Mouse (Mus musculus) midbrain, embryonic 13.5 days (tissue): ENCODE data around the gene Sgip1. TPM values are rescaled to one million over a fixed set of nuclear protein-coding genes. Genes with fewer than 3 reads are reported as not detected.

Experiments used
- ATAC-seq: fragments of 200-750 bp; cut with Nextera tagmentation; 2 replicates; pipeline ENCODE4 v1.8.0; 2017; ENCODE audit warnings: mild to moderate bottlenecking, moderate TSS enrichment, moderate library complexity
- H3K27ac ChIP-seq: fragments of 300-500 bp; sonication (generic); 2 replicates; pipeline ENCODE4 v1.5.1; 2015; ENCODE audit warnings: inconsistent platforms, mild to moderate bottlenecking, moderate library complexity
- H3K27me3 ChIP-seq: fragments of 300-500 bp; sonication (generic); 2 replicates; pipeline ENCODE4 v1.6.1; 2015; ENCODE audit warnings: mild to moderate bottlenecking, inconsistent platforms
- H3K36me3 ChIP-seq: fragments of 300-500 bp; sonication (generic); 2 replicates; pipeline ENCODE4 v1.6.1; 2015; ENCODE audit warnings: mild to moderate bottlenecking, inconsistent platforms
- H3K4me1 ChIP-seq: fragments of 300-500 bp; sonication (generic); replicated peaks from 2 replicates; pipeline ENCODE4 v1.6.1; 2015; ENCODE audit warnings: inconsistent platforms
- H3K4me2 ChIP-seq: fragments of 300-500 bp; sonication (generic); replicated peaks from 2 replicates; pipeline ENCODE4 v1.6.1; 2015; ENCODE audit warnings: moderate library complexity, mild to moderate bottlenecking, inconsistent platforms
- H3K4me3 ChIP-seq: fragments of 300-500 bp; sonication (generic); replicated peaks from 2 replicates; pipeline ENCODE4 v1.5.1; 2015; ENCODE audit warnings: mild to moderate bottlenecking, inconsistent platforms
- H3K9ac ChIP-seq: fragments of 300-500 bp; sonication (generic); replicated peaks from 2 replicates; pipeline ENCODE4 v1.6.1; 2015; ENCODE audit warnings: mild to moderate bottlenecking, inconsistent platforms
- H3K9me3 ChIP-seq: fragments of 300-500 bp; sonication (generic); 2 replicates; pipeline ENCODE4 v1.6.1; 2016; ENCODE audit warnings: mild to moderate bottlenecking, inconsistent platforms
- WGBS: fragments of 180-500 bp; shearing (Covaris S2); methylation state at CpG from one replicate; pipeline ENCODE4 v1.1.7; 2015; 5-methylcytosine and 5-hydroxymethylcytosine counted together
- polyA plus RNA-seq: library from polyadenylated mRNA; unstranded; fragments of >200 nt; fragmentation: Nextera tagmentation; extraction: Ambion mirVana; gene quantifications from 2 replicates; pipeline ENCODE4 v1.2.1, GENCODE M21; 2015

Gene Sgip1
- polyA plus RNA-seq, 1 experiment from 2014 or later: 61.8 TPM

- ATAC-seq: no peak
- H3K27me3 ChIP-seq: no peaks in the 10 kb centered on the region
- WGBS: 82% methylated on average over 7 of the region's 7 CpGs
Observed at GRCm38 (mm10) chr4:102783063-102783748, 42.1 kb downstream of the Sgip1 start.

GRCm38 (mm10) chr4:102785158-102785557 is 44.1 kb downstream of the Sgip1 start:
- no peak for ATAC-seq
- peaks cover 4% of the 10 kb centered on the region; the same call in 1 of the 2 replicates for H3K4me1 ChIP-seq
- H3K9ac ChIP-seq: no peak overlapping the region
- no peaks in the 10 kb centered on the region for H3K36me3 ChIP-seq
- H3K4me3 ChIP-seq: no peak overlapping the region
- H3K9me3 ChIP-seq: no peaks in the 10 kb centered on the region
- H3K27me3 ChIP-seq: no peaks in the 10 kb centered on the region
- H3K4me2 ChIP-seq: no peak overlapping the region
- 72% methylated on average over 4 of the region's 4 CpGs for WGBS
- no peak overlapping the region for H3K27ac ChIP-seq

More at GRCm38 (mm10) chr4:102783063-102783748, 42.1 kb downstream of the Sgip1 start:
- no peaks in the 10 kb centered on the region for H3K9me3 ChIP-seq
- H3K36me3 ChIP-seq: no peaks in the 10 kb centered on the region
- no peak overlapping the region for H3K4me2 ChIP-seq
- H3K27ac ChIP-seq: no peak overlapping the region
- peaks cover 5% of the 10 kb centered on the region; the same call in 1 of the 2 replicates for H3K4me1 ChIP-seq
- H3K9ac ChIP-seq: no peak overlapping the region
- no peak overlapping the region for H3K4me3 ChIP-seq

- Histone ChIP-seq H3K4me1 (peaks cover 9% of the 10 kb centered on the region; the same call in 1 of the 2 replicates), H3K4me3 (no peak overlapping the region), H3K4me2 (no peak overlapping the region), H3K27ac (no peak overlapping the region), H3K36me3 (no peaks in the 10 kb centered on the region), H3K9me3 (no peaks in the 10 kb centered on the region), H3K9ac (no peak overlapping the region), H3K27me3 (no peaks in the 10 kb centered on the region)
- 79% methylated on average over 8 of the region's 8 CpGs for WGBS
- no peak for ATAC-seq
Observed at GRCm38 (mm10) chr4:102792100-102792790, 51.1 kb downstream of the Sgip1 start.

DNA sequence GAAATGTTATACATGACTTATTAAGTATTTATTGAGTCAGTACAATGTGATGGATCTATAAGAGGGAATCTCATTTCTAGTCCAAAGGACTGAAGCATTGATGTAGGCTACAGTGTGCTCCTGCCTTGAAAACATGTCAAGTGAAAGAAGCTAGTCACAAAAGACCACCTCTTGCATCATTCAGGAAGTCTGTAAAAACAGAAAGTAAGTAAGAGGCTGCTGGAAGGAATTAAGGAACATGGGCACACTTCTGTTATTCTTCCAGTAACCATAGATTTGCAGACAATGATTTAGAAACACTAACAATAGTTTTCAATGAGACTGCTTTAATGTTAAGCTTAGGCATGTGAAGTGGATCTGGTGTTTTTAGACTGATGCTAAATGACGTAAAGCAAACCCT is 60.4 kb downstream of the Sgip1 start:
- H3K9ac ChIP-seq: no peak overlapping the region
- no peak overlapping the region for H3K27ac ChIP-seq
- no peaks in the 10 kb centered on the region for H3K9me3 ChIP-seq
- no peak overlapping the region for H3K4me3 ChIP-seq
- ATAC-seq: no peak
- H3K36me3 ChIP-seq: no peaks in the 10 kb centered on the region
- H3K4me1 ChIP-seq: peaks cover 6% of the 10 kb centered on the region
- no peak overlapping the region for H3K4me2 ChIP-seq
- 74% methylated on average over 1 of the region's 1 CpGs for WGBS
- no peaks in the 10 kb centered on the region for H3K27me3 ChIP-seq

DNA sequence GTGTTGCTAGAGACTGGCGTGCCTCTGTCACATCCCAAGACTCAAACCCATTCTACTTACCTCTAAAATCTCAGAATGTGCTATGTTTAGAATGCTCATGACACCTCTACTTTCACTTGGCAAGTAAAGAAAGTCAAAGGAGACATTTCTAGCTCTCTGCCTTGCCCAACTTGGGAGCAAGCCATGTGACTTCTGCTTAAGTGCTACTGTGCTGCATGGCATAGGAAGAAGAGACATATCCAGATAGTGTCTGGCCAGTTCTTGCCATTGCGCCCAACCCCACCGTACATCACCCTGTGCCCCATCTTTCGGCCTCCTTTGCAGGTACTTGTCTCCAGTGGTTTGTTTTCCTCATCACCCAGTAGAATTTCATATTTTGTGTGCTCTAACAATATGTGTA is 60.8 kb downstream of the Sgip1 start:
- H3K4me2 ChIP-seq: no peak overlapping the region
- no peaks in the 10 kb centered on the region for H3K9me3 ChIP-seq
- no peak for ATAC-seq
- H3K9ac ChIP-seq: no peak overlapping the region
- H3K36me3 ChIP-seq: no peaks in the 10 kb centered on the region
- no peaks in the 10 kb centered on the region for H3K27me3 ChIP-seq
- peaks cover 8% of the 10 kb centered on the region for H3K4me1 ChIP-seq
- WGBS: 93% methylated on average over 4 of the region's 4 CpGs
- H3K4me3 ChIP-seq: no peak overlapping the region
- no peak overlapping the region for H3K27ac ChIP-seq

DNA sequence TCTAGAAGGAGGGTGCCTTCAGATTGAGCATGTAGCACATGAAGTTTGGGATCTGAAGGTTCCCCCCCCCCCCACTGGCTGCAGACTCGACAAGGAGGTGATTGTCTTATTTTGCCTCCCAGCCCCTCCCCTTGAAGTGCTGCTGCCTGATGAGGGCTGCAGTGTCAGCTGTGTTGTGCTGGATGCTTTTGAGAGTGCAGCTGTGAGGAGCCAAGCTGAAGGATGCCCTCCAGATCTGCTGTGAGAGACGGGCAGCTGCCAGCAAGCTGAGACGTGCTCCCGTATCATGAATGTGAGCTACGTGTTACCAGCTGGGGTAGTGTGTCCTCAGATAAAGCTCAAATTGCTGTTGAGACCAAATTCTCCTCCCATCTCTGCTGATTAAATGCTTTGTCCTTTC is 63.5 kb downstream of the Sgip1 start:
- Histone ChIP-seq H3K4me2 (no peak overlapping the region), H3K4me1 (peaks cover 11% of the 10 kb centered on the region), H3K9me3 (no peaks in the 10 kb centered on the region), H3K9ac (no peak overlapping the region), H3K36me3 (no peaks in the 10 kb centered on the region), H3K27ac (no peak overlapping the region), H3K4me3 (no peak overlapping the region), H3K27me3 (no peaks in the 10 kb centered on the region)
- ATAC-seq: 0 out of 2 replicates have a peak, but pooled peaks have one; percentile 34
- 59% methylated on average over 5 of the region's 5 CpGs for WGBS

DNA sequence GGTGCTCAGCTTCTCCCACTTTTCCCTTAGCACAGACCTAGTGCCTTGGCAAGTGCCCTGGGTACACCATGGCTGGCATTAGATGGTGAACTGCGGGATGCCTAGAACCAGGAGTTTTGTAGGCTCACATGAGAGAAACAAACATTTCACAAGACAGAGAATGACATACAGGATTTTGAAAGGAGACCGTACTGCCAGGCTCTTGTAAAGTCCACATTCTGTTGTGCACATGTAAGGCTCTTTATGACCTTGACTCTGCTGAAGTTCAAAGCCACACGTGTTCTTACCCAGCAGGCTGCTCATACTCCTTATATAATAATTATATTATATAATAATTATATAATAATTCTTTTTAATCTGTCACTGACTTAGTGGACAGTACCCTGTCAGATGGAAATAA is 65.9 kb downstream of the Sgip1 start:
- Histone ChIP-seq H3K4me1 (peaks cover 14% of the 10 kb centered on the region), H3K4me3 (no peak overlapping the region), H3K27ac (no peak overlapping the region), H3K27me3 (no peaks in the 10 kb centered on the region), H3K4me2 (no peak overlapping the region), H3K9me3 (no peaks in the 10 kb centered on the region), H3K36me3 (no peaks in the 10 kb centered on the region), H3K9ac (no peak overlapping the region)
- WGBS: 88% methylated on average over 3 of the region's 3 CpGs
- no peak for ATAC-seq

GRCm38 (mm10) chr4:102808258-102808657 is 67.2 kb downstream of the Sgip1 start:
- no peaks in the 10 kb centered on the region for H3K36me3 ChIP-seq

DNA sequence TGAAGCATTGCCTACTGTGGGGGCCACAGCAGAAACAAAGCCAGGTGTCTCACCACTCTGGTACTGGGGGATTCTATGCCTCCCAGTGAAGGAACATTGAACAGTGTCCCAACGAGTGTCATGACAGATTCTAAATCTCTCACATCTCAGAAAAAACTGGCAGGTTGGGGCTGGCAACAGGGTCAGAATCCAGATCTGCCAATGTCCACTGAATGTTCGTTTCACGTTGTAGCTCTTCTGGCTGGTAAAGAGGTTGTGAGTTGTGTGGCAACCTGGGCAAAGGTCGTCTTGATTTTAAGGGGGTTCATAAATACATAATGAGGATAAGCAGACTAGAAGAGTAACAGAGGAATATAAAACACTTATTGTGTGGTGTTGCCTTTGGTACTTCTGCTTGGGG is 68.2 kb downstream of the Sgip1 start:
- 76% methylated on average over 4 of the region's 4 CpGs for WGBS
- Histone ChIP-seq H3K4me3 (no peak overlapping the region), H3K4me1 (peaks cover 13% of the 10 kb centered on the region), H3K9me3 (no peaks in the 10 kb centered on the region), H3K9ac (no peak overlapping the region), H3K4me2 (no peak overlapping the region), H3K36me3 (no peaks in the 10 kb centered on the region), H3K27me3 (no peaks in the 10 kb centered on the region), H3K27ac (no peak overlapping the region)
- ATAC-seq: no peak

More at GRCm38 (mm10) chr4:102808258-102808657, 67.2 kb downstream of the Sgip1 start:
- Histone ChIP-seq H3K4me1 (peaks cover 14% of the 10 kb centered on the region), H3K4me3 (no peak overlapping the region), H3K4me2 (no peak overlapping the region), H3K9me3 (no peaks in the 10 kb centered on the region), H3K27me3 (no peaks in the 10 kb centered on the region), H3K27ac (no peak overlapping the region), H3K9ac (no peak overlapping the region)
- no peak for ATAC-seq

DNA sequence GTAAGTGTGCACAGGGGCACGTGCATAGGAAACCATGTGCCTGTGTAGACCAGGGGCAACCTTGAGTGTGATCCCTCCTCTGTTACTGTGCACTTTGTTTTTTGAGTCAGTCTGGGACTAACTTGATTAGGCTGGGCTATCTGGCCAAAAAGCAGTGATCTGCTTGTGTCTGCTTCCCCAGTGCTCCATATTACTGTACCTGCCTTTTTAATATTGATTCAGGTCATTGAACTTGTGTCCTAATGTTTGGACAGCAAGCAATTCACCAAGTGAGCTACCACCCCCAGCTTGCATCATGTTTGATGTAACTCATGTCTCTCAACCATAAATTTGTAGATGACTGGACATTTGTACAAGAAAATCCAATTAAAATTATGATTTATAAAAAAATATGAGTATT is 69.2 kb downstream of the Sgip1 start:
- Histone ChIP-seq H3K4me3 (no peak overlapping the region), H3K4me1 (peaks cover 8% of the 10 kb centered on the region; the same call in 1 of the 2 replicates), H3K4me2 (no peak overlapping the region), H3K27ac (no peak overlapping the region), H3K9me3 (no peaks in the 10 kb centered on the region), H3K36me3 (no peaks in the 10 kb centered on the region), H3K27me3 (no peaks in the 10 kb centered on the region), H3K9ac (no peak overlapping the region)
- no peak for ATAC-seq
- WGBS: 97% methylated on average over 1 of the region's 1 CpGs

GRCm38 (mm10) chr4:102811007-102811805 is 70.1 kb downstream of the Sgip1 start:
- H3K27ac ChIP-seq: no peak overlapping the region
- H3K4me1 ChIP-seq: peaks cover 8% of the 10 kb centered on the region; the same call in 1 of the 2 replicates
- no peaks in the 10 kb centered on the region for H3K27me3 ChIP-seq
- H3K36me3 ChIP-seq: no peaks in the 10 kb centered on the region
- no peak overlapping the region for H3K4me3 ChIP-seq
- ATAC-seq: no peak
- no peaks in the 10 kb centered on the region for H3K9me3 ChIP-seq
- WGBS: 53% methylated on average over 9 of the region's 9 CpGs
- no peak overlapping the region for H3K9ac ChIP-seq
- no peak overlapping the region for H3K4me2 ChIP-seq

- 81% methylated on average over 8 of the region's 8 CpGs for WGBS
- Histone ChIP-seq H3K4me3 (no peak overlapping the region), H3K27me3 (no peaks in the 10 kb centered on the region), H3K9me3 (no peaks in the 10 kb centered on the region), H3K4me1 (peaks cover 6% of the 10 kb centered on the region; the same call in 1 of the 2 replicates), H3K36me3 (no peaks in the 10 kb centered on the region), H3K4me2 (no peak overlapping the region), H3K27ac (no peak overlapping the region), H3K9ac (no peak overlapping the region)
- ATAC-seq: no peak
Observed at GRCm38 (mm10) chr4:102813346-102813745, 72.2 kb downstream of the Sgip1 start.
